Mouse (Mus musculus) c-Kit-positive CD71-negative TER-119-negative erythroid progenitor cells, embryonic 14.5 days (primary cell): ENCODE measurements around the gene Tra2b.
"Not testable (repeated sequence)": the region's sequence is repeated elsewhere in the genome, so short reads cannot be mapped to it uniquely, and the experiment has no call there.

Source experiments
- DNase-seq: peaks from one replicate; pipeline ENCODE4 v3.0.0-alpha.2; 2013; ENCODE audit warnings: low read depth

Gene Tra2b

GRCm38 (mm10) chr16:22265849-22266376, at the start of gene Tra2b:
Gene Tra2b (minus strand): TSS chr16:22266005.
- peak; percentile 97 for DNase-seq

GRCm38 (mm10) chr16:22310649-22311048, 44.8 kb upstream of the Tra2b start:
- no peak for DNase-seq

GRCm38 (mm10) chr16:22302606-22303005, 36.8 kb upstream of the Tra2b start:
- DNase-seq: peak; percentile 50

GRCm38 (mm10) chr16:22301378-22301777, 35.6 kb upstream of the Tra2b start:
- no peak for DNase-seq

GRCm38 (mm10) chr16:22296901-22297300, 31.1 kb upstream of the Tra2b start:
- DNase-seq: no peak

- not testable (repeated sequence) for DNase-seq
These were observed 29.0 kb upstream of the Tra2b start for GRCm38 (mm10) chr16:22294812-22295211.

- DNase-seq: no peak
These were observed 27.8 kb upstream of the Tra2b start for GRCm38 (mm10) chr16:22293600-22293999.

GRCm38 (mm10) chr16:22292394-22292793, 26.6 kb upstream of the Tra2b start:
- DNase-seq: no peak

GRCm38 (mm10) chr16:22289643-22290042, 23.8 kb upstream of the Tra2b start:
- no peak for DNase-seq

- no peak for DNase-seq
These were observed 21.2 kb upstream of the Tra2b start for GRCm38 (mm10) chr16:22286996-22287395.

- DNase-seq: no peak
These were observed 10.7 kb upstream of the Tra2b start for GRCm38 (mm10) chr16:22276536-22276935.

- no peak for DNase-seq
These were observed 9.3 kb upstream of the Tra2b start for GRCm38 (mm10) chr16:22275142-22275541.

- DNase-seq: no peak
These were observed 4.7 kb upstream of the Tra2b start for GRCm38 (mm10) chr16:22270491-22270890.

GRCm38 (mm10) chr16:22266384-22266783, 579 bp upstream of the Tra2b start:
- DNase-seq: no peak

- DNase-seq: peak; percentile 68
These were observed 600 bp downstream of the Tra2b start for GRCm38 (mm10) chr16:22264962-22265848.

- DNase-seq: no peak
These were observed 1.4 kb downstream of the Tra2b start for GRCm38 (mm10) chr16:22264232-22264961.

GRCm38 (mm10) chr16:22263124-22263523, 2.7 kb downstream of the Tra2b start:
- DNase-seq: no peak

GRCm38 (mm10) chr16:22261563-22261962, 4.2 kb downstream of the Tra2b start:
- no peak for DNase-seq

- no peak for DNase-seq
These were observed 5.2 kb downstream of the Tra2b start for GRCm38 (mm10) chr16:22260423-22261143.

GRCm38 (mm10) chr16:22252255-22252654, 13.6 kb downstream of the Tra2b start:
- not testable (repeated sequence) for DNase-seq

GRCm38 (mm10) chr16:22250307-22250706, 15.5 kb downstream of the Tra2b start:
- DNase-seq: no peak

GRCm38 (mm10) chr16:22249754-22250153, 16.1 kb downstream of the Tra2b start:
- DNase-seq: no peak
